Mouse (Mus musculus) adrenal gland, postnatal 14 days (tissue): ENCODE results near the gene Fam163b. TPM values are rescaled to one million over a fixed set of nuclear protein-coding genes. Genes with fewer than 3 reads are reported as not detected.

Source experiments
- DNase-seq: peaks from one replicate; pipeline ENCODE4 v3.0.0; 2021; ENCODE audit warnings: mixed read lengths
- total RNA-seq: library from RNA; stranded (reverse); gene quantifications from 2 replicates; pipeline ENCODE4 v1.2.3, GENCODE M21; 2021

The Fam163b gene
- total RNA-seq, 1 experiment from 2014 or later: 2.1 TPM

GRCm38 (mm10) chr2:27086483-27087010 is 55.7 kb downstream of the Fam163b start:
- DNase-seq: no peak

DNA sequence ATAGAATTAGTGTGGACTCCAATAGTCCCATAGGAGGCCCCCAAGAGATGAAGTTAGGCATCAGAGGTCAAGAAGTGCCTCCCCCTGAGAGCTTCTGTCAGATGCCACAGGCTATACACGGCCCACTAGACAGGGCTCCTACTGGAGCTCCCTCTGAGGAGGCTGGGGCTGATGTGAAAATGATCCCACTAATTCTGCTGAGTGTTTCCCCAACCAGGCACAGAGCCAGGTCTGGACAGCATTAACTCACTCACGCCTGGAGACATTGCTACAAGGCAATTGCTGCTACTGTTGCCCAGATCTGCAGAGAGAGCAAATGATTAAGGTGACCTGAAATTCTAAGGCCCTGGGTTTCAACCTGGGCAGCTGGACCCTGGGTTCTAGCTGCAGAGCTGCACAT is 56.5 kb downstream of the Fam163b start:
- DNase-seq: peak; percentile 33

GRCm38 (mm10) chr2:27084963-27085362 is 57.3 kb downstream of the Fam163b start:
- no peak for DNase-seq

- DNase-seq: peak; percentile 57
Observed at GRCm38 (mm10) chr2:27083761-27084475, 58.4 kb downstream of the Fam163b start.

DNA sequence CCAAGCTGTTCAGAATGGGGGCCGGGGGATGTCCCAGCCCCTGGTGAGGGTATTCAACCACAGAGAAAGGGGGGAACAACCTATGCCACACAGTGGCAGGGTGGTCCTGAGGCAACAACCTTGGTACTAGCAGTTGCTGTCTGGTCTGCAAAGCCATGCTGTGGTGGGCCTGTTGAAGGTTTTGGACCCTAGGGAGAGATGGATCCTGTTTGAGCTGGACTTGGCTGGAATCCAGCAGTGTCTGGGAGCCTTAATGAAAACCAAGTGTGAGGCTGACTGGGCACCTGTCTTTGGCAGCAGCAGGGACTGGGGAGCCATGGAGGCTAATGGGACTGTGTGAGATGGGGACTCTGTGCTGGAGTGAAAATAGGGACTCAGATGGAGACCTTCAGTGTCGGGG is 62.6 kb downstream of the Fam163b start:
- peak; percentile 41 for DNase-seq

DNA sequence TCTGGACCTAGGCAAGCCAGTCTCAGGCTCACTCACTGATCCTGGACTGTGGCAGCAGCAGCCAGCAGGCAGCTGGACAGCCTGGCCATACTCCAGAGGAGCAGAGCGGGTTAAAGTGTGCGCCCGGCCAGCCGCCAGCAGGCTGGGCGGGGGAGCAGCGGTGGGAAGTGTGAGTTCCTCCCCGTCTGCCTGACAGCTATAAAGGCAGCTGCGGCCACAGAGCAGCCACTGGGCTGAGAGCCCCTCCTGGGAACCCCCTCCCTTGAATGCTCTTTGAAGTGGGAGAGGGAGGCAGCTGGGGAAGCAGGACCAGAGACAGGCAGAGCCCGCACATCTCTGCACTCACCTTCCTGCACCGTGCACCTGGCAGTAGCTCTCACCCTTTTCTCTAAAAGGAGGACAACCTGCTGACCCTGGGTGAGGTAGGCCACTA is 63.1 kb downstream of the Fam163b start, which contains the start of gene Adamtsl2:
Gene Adamtsl2 (plus strand): TSS at position 228 of the 433 bp plus-strand sequence.
- peak; percentile 87 for DNase-seq

DNA sequence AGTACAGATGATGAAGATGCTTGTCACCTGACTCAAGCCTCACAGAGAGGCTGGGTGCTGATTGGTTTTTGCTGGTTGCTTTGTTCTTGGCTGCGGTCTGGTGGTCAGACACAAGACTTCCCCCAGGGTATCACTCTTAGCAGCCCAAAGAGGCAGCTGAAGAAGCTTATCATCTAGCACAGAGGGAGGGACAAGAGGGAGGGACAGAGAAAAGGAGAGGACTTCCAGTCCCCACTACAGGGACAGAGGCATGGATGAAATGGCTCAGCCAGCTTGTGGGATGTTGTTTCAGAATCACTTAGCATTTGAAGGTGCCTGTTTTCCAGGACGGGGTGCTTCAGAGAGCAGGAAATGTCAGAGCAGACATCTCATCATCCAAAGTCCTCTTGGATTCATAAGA is 64.0 kb downstream of the Fam163b start:
- DNase-seq: no peak

DNA sequence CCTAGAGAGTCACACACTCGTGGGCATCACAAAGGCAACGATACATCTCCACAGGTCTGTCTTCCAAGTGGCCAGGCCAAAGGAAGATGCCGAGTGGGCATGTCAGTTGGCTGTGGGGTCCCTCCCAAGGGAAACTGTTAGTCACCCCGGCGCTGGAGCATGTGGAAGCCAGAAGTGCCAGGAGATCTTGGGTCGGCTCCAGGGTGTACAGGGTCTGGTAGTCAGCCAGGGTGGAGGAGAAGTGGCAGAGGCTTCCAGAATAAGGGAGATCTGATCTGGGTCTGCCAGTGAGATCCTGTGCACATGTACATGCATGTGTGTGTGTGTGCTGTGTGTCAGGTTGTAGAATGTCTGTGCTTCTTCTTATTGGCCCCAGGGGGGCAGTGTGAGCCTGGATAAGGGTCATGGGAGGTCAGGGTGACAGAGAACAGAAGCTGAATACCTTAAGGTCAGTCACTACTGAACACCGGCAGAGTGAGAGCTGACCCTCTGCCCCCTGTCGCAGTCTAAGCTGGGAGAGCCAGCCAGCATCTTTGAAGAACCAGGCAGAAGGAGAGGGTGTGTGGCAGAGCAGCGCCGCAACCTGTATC is 64.5 kb downstream of the Fam163b start:
- DNase-seq: peak; percentile 60

GRCm38 (mm10) chr2:27075485-27075884 is 66.8 kb downstream of the Fam163b start:
- peak; percentile 66 for DNase-seq

- peak; percentile 52 for DNase-seq
Observed at GRCm38 (mm10) chr2:27074804-27075203, 67.5 kb downstream of the Fam163b start.

DNA sequence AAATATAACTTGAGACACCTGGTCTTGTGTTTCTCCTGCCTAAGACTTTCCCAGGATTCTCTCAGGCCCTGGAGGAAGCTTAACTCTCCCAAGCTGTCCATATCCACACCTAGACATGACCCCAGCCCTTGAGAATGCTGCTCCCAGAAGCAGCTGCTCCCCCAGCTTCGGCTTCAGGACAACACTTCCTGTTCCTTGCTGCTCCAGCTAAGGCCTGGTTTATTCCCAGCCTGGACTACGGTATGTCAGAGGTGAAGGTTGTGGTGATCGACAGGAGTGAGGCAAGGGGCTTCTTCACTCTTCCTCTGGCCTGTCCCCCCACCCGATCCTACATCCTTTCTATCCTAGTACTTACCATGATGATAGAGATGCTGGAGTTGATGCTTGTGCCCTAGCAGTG is 68.9 kb downstream of the Fam163b start:
- no peak for DNase-seq

DNA sequence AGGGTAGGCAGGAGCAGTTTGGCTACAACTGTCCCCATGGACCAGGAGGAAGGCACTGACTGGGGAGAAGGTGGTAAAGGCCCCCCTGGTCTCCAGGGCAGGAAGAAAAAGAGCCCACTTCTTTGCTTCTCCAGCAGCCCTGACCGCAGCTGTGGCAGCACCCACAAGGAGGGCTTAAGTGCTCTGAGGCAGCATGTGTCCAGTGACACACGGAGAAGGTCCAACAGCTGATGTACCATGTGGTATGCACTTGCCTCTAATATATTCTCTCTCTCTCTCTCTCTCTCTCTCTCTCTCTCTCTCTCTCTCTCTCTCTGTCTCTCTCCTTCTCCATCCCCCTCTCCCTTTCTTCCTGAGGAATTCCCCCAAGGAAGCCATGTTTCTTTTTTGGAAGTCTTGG is 70.3 kb downstream of the Fam163b start, which contains the start of gene Mymk:
Gene Mymk (minus strand): TSS at position 202 of the 400 bp plus-strand sequence.
- DNase-seq: no peak

- peak; percentile 88 for DNase-seq
Observed at GRCm38 (mm10) chr2:27071137-27071536, 71.2 kb downstream of the Fam163b start.

- DNase-seq: no peak
Observed at GRCm38 (mm10) chr2:27070247-27070813, 72.0 kb downstream of the Fam163b start.

DNA sequence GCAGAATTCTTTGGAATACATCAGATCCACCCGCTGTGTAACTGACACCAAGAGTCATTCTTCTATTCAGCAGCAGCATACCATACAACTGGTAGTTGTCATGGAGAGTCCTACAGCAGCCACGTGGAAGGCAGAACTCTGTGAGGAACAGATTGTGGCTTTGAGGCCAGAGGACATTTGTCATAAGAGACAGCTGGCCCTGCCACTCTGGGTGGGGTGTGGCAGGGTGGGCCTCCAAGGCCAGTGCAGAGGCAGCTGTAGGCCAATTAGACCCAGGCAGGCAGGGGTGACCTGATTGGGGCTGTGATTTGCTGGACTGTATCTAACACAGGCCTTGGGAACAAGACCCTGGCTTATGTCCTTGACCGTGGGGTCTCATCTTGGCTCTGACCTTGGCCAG is 72.6 kb downstream of the Fam163b start:
- no peak for DNase-seq

- no peak for DNase-seq
Observed at GRCm38 (mm10) chr2:27067996-27068395, 74.3 kb downstream of the Fam163b start.

DNA sequence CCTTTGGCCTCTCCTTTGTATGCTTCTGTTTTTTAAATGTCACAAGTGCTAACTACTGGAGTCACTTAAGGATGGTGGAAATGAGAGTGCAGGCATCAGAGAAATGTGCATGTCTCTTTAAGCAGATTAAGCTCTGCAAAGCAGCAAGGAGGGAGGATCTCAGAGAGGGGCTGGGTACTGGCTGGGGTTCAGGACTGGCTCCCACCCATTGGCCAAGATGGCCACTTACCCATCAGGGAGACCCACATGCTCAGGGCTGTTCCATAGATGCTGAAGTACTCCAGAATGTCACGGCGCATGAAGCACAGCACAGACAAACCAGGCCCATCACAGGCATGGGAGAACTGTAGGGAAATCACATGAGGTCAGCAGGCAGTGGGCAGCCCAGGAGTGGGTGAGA is 75.2 kb downstream of the Fam163b start:
- no peak for DNase-seq

Other genes with a start within 250 kb of the Fam163b start
- gene Surf6, start 239.6 kb downstream of the Fam163b start, total RNA-seq: 26.8 and 32.1 TPM in 2 replicates
- 42.8 and 50.4 TPM in 2 replicates for gene Med22, start 231.8 kb downstream of the Fam163b start, total RNA-seq
- gene Rpl7a, start 231.7 kb downstream of the Fam163b start, total RNA-seq: 490 and 536 TPM in 2 replicates
- 33.0 and 35.2 TPM in 2 replicates for gene Surf2, start 226.1 kb downstream of the Fam163b start, total RNA-seq
- gene Surf1, start 226.0 kb downstream of the Fam163b start, total RNA-seq: 81.6 and 84.1 TPM in 2 replicates
- 142 and 147 TPM in 2 replicates for gene Surf4, start 208.6 kb downstream of the Fam163b start, total RNA-seq
- 0.45 TPM in 1 of 2 replicates, not detected in the other for gene Stkld1, start 208.4 kb downstream of the Fam163b start, total RNA-seq
- gene Rexo4, start 178.1 kb downstream of the Fam163b start, total RNA-seq: 35.1 and 38.5 TPM in 2 replicates
- 0.75 and 2.1 TPM in 2 replicates for gene Adamts13, start 169.1 kb downstream of the Fam163b start, total RNA-seq
- 36.5 and 41.6 TPM in 2 replicates for gene Cacfd1, start 132.6 kb downstream of the Fam163b start, total RNA-seq
- 0.63 and 1.7 TPM in 2 replicates for gene Slc2a6, start 114.5 kb downstream of the Fam163b start, total RNA-seq
- not detected in 2 replicates for gene Mymk, start 70.3 kb downstream of the Fam163b start, total RNA-seq
- 11.5 and 11.7 TPM in 2 replicates for gene Adamtsl2, start 63.1 kb downstream of the Fam163b start, total RNA-seq
- gene Dbh, start 22.7 kb upstream of the Fam163b start, total RNA-seq: 334 and 392 TPM in 2 replicates
- 15.1 and 81.2 TPM in 2 replicates for gene Sardh, start 105.8 kb upstream of the Fam163b start, total RNA-seq